31 mouse cellular contexts compared by ENCODE assay signal in the genomic region with DNA sequence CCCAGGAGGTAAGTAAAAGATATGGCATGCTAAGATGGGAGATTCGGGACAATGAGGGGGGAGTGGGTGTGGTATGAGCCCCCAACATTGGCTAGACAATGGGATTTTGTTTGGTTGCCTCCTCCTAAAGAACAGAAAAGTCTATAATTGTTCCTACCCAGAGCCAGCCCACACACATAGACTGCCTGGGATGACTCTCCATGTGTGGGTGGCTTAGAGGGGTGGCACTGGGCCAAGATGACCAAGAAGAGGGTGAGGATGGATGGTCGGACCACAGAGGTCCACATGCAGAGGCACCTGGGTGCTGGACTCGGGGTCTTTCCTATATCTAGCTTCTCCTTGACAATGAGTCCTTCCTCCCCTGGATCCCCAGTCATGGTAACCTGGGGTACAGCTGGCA. TPM values are rescaled to one million over a fixed set of nuclear protein-coding genes. Genes with fewer than 3 reads are reported as not detected.
DNase-seq lines count a peak whose midpoint lies in the region; ATAC-seq lines count a peak whose summit lies in the region.
"Had no signal": no experiment of that assay in that cellular context is flagged by ENCODE, and none has a peak within 500 bp of the region (broad histone marks: within the 10 kb centered on the region; RNA-seq: fewer than 3 reads in every experiment).

No protein-coding gene starts in this region.

- 58% methylated on average over 3 of the region's 3 CpGs for WGBS in embryonic facial prominence, embryonic 14.5 days
- WGBS in embryonic facial prominence, embryonic 10.5 days, result 67% methylated on average over 3 of the region's 3 CpGs

- H3K9me3 ChIP-seq in embryonic facial prominence, embryonic 14.5 days (ENCODE audit: control insufficient read depth, low read length), result no peaks in the 10 kb centered on the region
- no peaks in the 10 kb centered on the region for H3K9me3 ChIP-seq in embryonic facial prominence, embryonic 10.5 days
- H3K9me3 ChIP-seq: embryonic facial prominence, embryonic 12.5 days; forebrain, embryonic 12.5 days; forebrain, embryonic 15.5 days; G1E; hindbrain, embryonic 12.5 days; hindbrain, embryonic 15.5 days had no signal

- H3K4me2 ChIP-seq in embryonic facial prominence, embryonic 14.5 days (ENCODE audit: low read depth, low read length), result 0 out of 2 replicates have a peak overlapping the region, but pooled peaks have one; percentile 7
- H3K4me2 ChIP-seq: embryonic facial prominence, embryonic 12.5 days; forebrain, embryonic 12.5 days; forebrain, embryonic 15.5 days; heart, embryonic 11.5 days; hindbrain, embryonic 12.5 days; hindbrain, embryonic 15.5 days had no signal

- ATAC-seq in embryonic facial prominence, embryonic 14.5 days (ENCODE audit: low read depth), result no peak
- ATAC-seq in megakaryocyte-erythroid progenitor cell, adult 5-6 weeks (replicated peaks; ENCODE audit: low FRiP score, low TSS enrichment, poor library complexity, severe bottlenecking), result no peak
- ATAC-seq: forebrain, embryonic 15.5 days; Patski had no signal

- no peak overlapping the region for H3K4me3 ChIP-seq in embryonic facial prominence, embryonic 14.5 days (ENCODE audit: low read depth, low read length)
- H3K4me3 ChIP-seq in embryonic facial prominence, embryonic 10.5 days, result no peak overlapping the region
- H3K4me3 ChIP-seq: embryonic facial prominence, embryonic 12.5 days; erythroblast, embryonic 14.5 days; forebrain, embryonic 12.5 days; forebrain, embryonic 15.5 days; hindbrain, embryonic 12.5 days; hindbrain, embryonic 15.5 days had no signal

- H3K36me3 ChIP-seq in embryonic facial prominence, embryonic 14.5 days (ENCODE audit: control insufficient read depth, insufficient read depth, low read length), result no peaks in the 10 kb centered on the region
- H3K36me3 ChIP-seq in embryonic facial prominence, embryonic 10.5 days (replicated peaks), result no peaks in the 10 kb centered on the region
- H3K36me3 ChIP-seq: embryonic facial prominence, embryonic 12.5 days; forebrain, embryonic 12.5 days; forebrain, embryonic 15.5 days; G1E; hindbrain, embryonic 12.5 days; hindbrain, embryonic 15.5 days had no signal

- no peak overlapping the region for H3K9ac ChIP-seq in embryonic facial prominence, embryonic 14.5 days (ENCODE audit: low read depth, low read length)
- H3K9ac ChIP-seq: embryonic facial prominence, embryonic 12.5 days; forebrain, embryonic 12.5 days; forebrain, embryonic 15.5 days; hindbrain, embryonic 12.5 days; hindbrain, embryonic 15.5 days had no signal

- peaks cover 12% of the 10 kb centered on the region; the same call in 1 of the 2 replicates for H3K4me1 ChIP-seq in embryonic facial prominence, embryonic 14.5 days (ENCODE audit: control insufficient read depth, insufficient read depth, low read length)
- peaks cover 17% of the 10 kb centered on the region for H3K4me1 ChIP-seq in embryonic facial prominence, embryonic 10.5 days
- H3K4me1 ChIP-seq: forebrain, embryonic 15.5 days had no signal

- intact Hi-C loops in left cerebral cortex, postnatal 36 days (cut with DNase I), result no loop called here
- intact Hi-C loops in left cerebral cortex, postnatal 14 days (cut with DNase I), result no loop called here

- no peak overlapping the region for H3K27ac ChIP-seq in embryonic facial prominence, embryonic 14.5 days (replicated peaks; ENCODE audit: low read depth, low read length)
- H3K27ac ChIP-seq in embryonic facial prominence, embryonic 10.5 days (replicated peaks), result no peak overlapping the region
- H3K27ac ChIP-seq: embryonic facial prominence, embryonic 12.5 days; forebrain, embryonic 12.5 days; forebrain, embryonic 15.5 days; hindbrain, embryonic 12.5 days; hindbrain, embryonic 15.5 days had no signal

- peaks cover 18% of the 10 kb centered on the region for H3K27me3 ChIP-seq in embryonic facial prominence, embryonic 14.5 days (replicated peaks; ENCODE audit: control insufficient read depth, insufficient read depth, low read length)
- H3K27me3 ChIP-seq in embryonic facial prominence, embryonic 10.5 days (replicated peaks; ENCODE audit: low read depth, poor library complexity, severe bottlenecking), result peaks cover 72% of the 10 kb centered on the region
- H3K27me3 ChIP-seq: Patski had no signal

- no peak for DNase-seq in embryonic facial prominence, embryonic 14.5 days (ENCODE audit: low spot score)
- DNase-seq in embryonic facial prominence, embryonic 10.5 days (ENCODE audit: low spot score), result no peak
- peak; percentile 10 to 18 for DNase-seq in left cerebral cortex, postnatal 36 days (ENCODE audit: low spot score in 2 of 2)
- DNase-seq in left cerebral cortex, postnatal 14 days (ENCODE audit: low spot score in 2 of 2), result no peak
- DNase-seq in right cerebral cortex, postnatal 25 days, result peak; percentile 11
- no peak for DNase-seq in right cerebral cortex, postnatal 4 days
- peak; percentile 27 for DNase-seq in brain, adult 2 months (ENCODE audit: low read depth, low spot score)
- DNase-seq: adrenal gland, postnatal 14 days; B cell, adult 2 months; cerebellum, adult 18-20 months; cerebellum, adult 9-10 months; cerebellum, postnatal 14 days; gastrocnemius, adult 2 months; gastrocnemius, postnatal 14 days; heart, adult 11 months had no signal

RNA-seq across cellular contexts. Expression of gene Mpz, which starts 6.1 kb away (rescaled TPM):
- polyA plus RNA-seq in embryonic facial prominence, embryonic 14.5 days (2014; fragmentation: Nextera tagmentation; extraction: Ambion mirVana), result 9.6 and 11.2 TPM in 2 replicates
- 0.48 and 0.91 TPM in 2 replicates for polyA plus RNA-seq in embryonic facial prominence, embryonic 10.5 days (2016; fragmentation: Nextera tagmentation; extraction: Ambion mirVana)
- total RNA-seq in left cerebral cortex, postnatal 36 days (2021), result not detected
- total RNA-seq in left cerebral cortex, postnatal 14 days (2021), result not detected
- not detected in 2 replicates for total RNA-seq in megakaryocyte-erythroid progenitor cell, adult 5-6 weeks (2014; fragmentation: Nextera tagmentation)
- total RNA-seq in megakaryocyte-erythroid progenitor cell, adult 5-6 weeks (2017), result 0.61 TPM in 1 of 2 replicates, not detected in the other
- total RNA-seq: G1E; hematopoietic stem cell, adult 5-6 weeks had no signal
- polyA plus RNA-seq: erythroblast, embryonic 14.5 days; G1E; heart, embryonic 11.5 days; heart, embryonic 14.5 days had no signal

RNA-seq across cellular contexts. Expression of gene Sdhc, which starts 6.2 kb away (rescaled TPM):
- 276 and 291 TPM in 2 replicates for polyA plus RNA-seq in embryonic facial prominence, embryonic 14.5 days (2014; fragmentation: Nextera tagmentation; extraction: Ambion mirVana)
- polyA plus RNA-seq in embryonic facial prominence, embryonic 10.5 days (2016; fragmentation: Nextera tagmentation; extraction: Ambion mirVana), result 260 and 264 TPM in 2 replicates
- 100 to 1,000 TPM; 200 to 204 TPM for total RNA-seq in left cerebral cortex, postnatal 36 days (2021)
- total RNA-seq in left cerebral cortex, postnatal 14 days (2021), result 100 to 1,000 TPM; 211 to 216 TPM
- total RNA-seq in megakaryocyte-erythroid progenitor cell, adult 5-6 weeks (2014; fragmentation: Nextera tagmentation), result 150 and 178 TPM in 2 replicates
- total RNA-seq in megakaryocyte-erythroid progenitor cell, adult 5-6 weeks (2017), result 72.0 and 84.7 TPM in 2 replicates

RNA-seq across cellular contexts. Expression of gene Pcp4l1, which starts 39.4 kb away (rescaled TPM):
- 11.3 and 14.7 TPM in 2 replicates for polyA plus RNA-seq in embryonic facial prominence, embryonic 14.5 days (2014; fragmentation: Nextera tagmentation; extraction: Ambion mirVana)
- 5.2 and 6.7 TPM in 2 replicates for polyA plus RNA-seq in embryonic facial prominence, embryonic 10.5 days (2016; fragmentation: Nextera tagmentation; extraction: Ambion mirVana)
- total RNA-seq in left cerebral cortex, postnatal 36 days (2021), result 100 to 1,000 TPM in 1 of 2 experiments, 10 to 100 TPM in 1; 95.1 to 123 TPM
- 10 to 100 TPM; 47.4 to 67.2 TPM for total RNA-seq in left cerebral cortex, postnatal 14 days (2021)
- 0.69 and 3.6 TPM in 2 replicates for total RNA-seq in megakaryocyte-erythroid progenitor cell, adult 5-6 weeks (2014; fragmentation: Nextera tagmentation)
- total RNA-seq in megakaryocyte-erythroid progenitor cell, adult 5-6 weeks (2017), result 1.1 TPM in 1 of 2 replicates, not detected in the other
- total RNA-seq: CH12.LX had no signal
- polyA plus RNA-seq: erythroblast, embryonic 14.5 days; G1E had no signal

RNA-seq across cellular contexts. Expression of gene Cfap126, which starts 42.9 kb away (rescaled TPM):
- polyA plus RNA-seq in embryonic facial prominence, embryonic 14.5 days (2014; fragmentation: Nextera tagmentation; extraction: Ambion mirVana), result 4.4 and 12.3 TPM in 2 replicates
- polyA plus RNA-seq in embryonic facial prominence, embryonic 10.5 days (2016; fragmentation: Nextera tagmentation; extraction: Ambion mirVana), result 1.1 and 2.0 TPM in 2 replicates
- 1 to 10 TPM in 1 of 2 experiments, not detected in 1; 1.1 TPM for total RNA-seq in left cerebral cortex, postnatal 36 days (2021)
- under 1 TPM; 0.62 to 0.74 TPM for total RNA-seq in left cerebral cortex, postnatal 14 days (2021)
- total RNA-seq in megakaryocyte-erythroid progenitor cell, adult 5-6 weeks (2014; fragmentation: Nextera tagmentation), result 12.6 and 18.9 TPM in 2 replicates
- total RNA-seq in megakaryocyte-erythroid progenitor cell, adult 5-6 weeks (2017), result 4.3 and 11.8 TPM in 2 replicates

RNA-seq across cellular contexts. Expression of gene Nr1i3, which starts 57.1 kb away (rescaled TPM):
- polyA plus RNA-seq in embryonic facial prominence, embryonic 14.5 days (2014; fragmentation: Nextera tagmentation; extraction: Ambion mirVana), result 0.15 and 0.17 TPM in 2 replicates
- polyA plus RNA-seq in embryonic facial prominence, embryonic 10.5 days (2016; fragmentation: Nextera tagmentation; extraction: Ambion mirVana), result 0.21 TPM in 2 replicates
- total RNA-seq in left cerebral cortex, postnatal 36 days (2021), result under 1 TPM in 1 of 2 experiments, not detected in 1; 0.17 TPM
- total RNA-seq in left cerebral cortex, postnatal 14 days (2021), result not detected
- 0.07 TPM in 1 of 2 replicates, not detected in the other for total RNA-seq in megakaryocyte-erythroid progenitor cell, adult 5-6 weeks (2014; fragmentation: Nextera tagmentation)
- total RNA-seq in megakaryocyte-erythroid progenitor cell, adult 5-6 weeks (2017), result 0.38 TPM in 1 of 2 replicates, not detected in the other
- total RNA-seq: adrenal gland, adult 18-20 months; gastrocnemius, adult 2 months; gastrocnemius, postnatal 14 days; heart, adult 8-10 months; heart, postnatal 25 days had no signal
- polyA plus RNA-seq: erythroblast, embryonic 14.5 days; G1E had no signal

Comparison
In these comparisons a context has a peak if more than half of its experiments do, and no peak if none do; other contexts are left out.
1. DNase-seq: peak in left cerebral cortex, postnatal 36 days (2 of 2), right cerebral cortex, postnatal 25 days (single experiment) and brain, adult 2 months (single experiment); none in embryonic facial prominence, embryonic 14.5 days (single experiment), embryonic facial prominence, embryonic 10.5 days (single experiment), left cerebral cortex, postnatal 14 days (0 of 2) and right cerebral cortex, postnatal 4 days (single experiment).
2. RNA of gene Pcp4l1, which starts 39.4 kb away (total RNA-seq): 95.1 to 123 TPM in left cerebral cortex, postnatal 36 days and 47.4 to 67.2 TPM in left cerebral cortex, postnatal 14 days; 0.69 to 3.6 TPM in megakaryocyte-erythroid progenitor cell, adult 5-6 weeks; every median in the first group is over 10 times any median in the second.